Mouse (Mus musculus): Measurements from ENCODE around the gene Pcca. TPM values are rescaled to one million over a fixed set of nuclear protein-coding genes. Genes with fewer than 3 reads are reported as not detected.

The Pcca gene
- polyA plus RNA-seq, 1 experiment from 2014 or later: 28.4 TPM

GRCm38 (mm10) chr14:122649336-122649950 lies 115.3 kb downstream of the Pcca start:
- Histone ChIP-seq H3K27me3 (replicated peaks) (no peaks in the 10 kb centered on the region), H3K4me3 (no peak overlapping the region), H3K27ac (ENCODE audit: poor library complexity, severe bottlenecking) (no peak overlapping the region), H3K4me1 (replicated peaks) (no peaks in the 10 kb centered on the region; the same call in 1 of the 2 replicates), H3K4me2 (no peak overlapping the region), H3K9ac (no peak overlapping the region), H3K9me3 (replicated peaks) (no peaks in the 10 kb centered on the region), H3K36me3 (no peaks in the 10 kb centered on the region)
- no peak for ATAC-seq (ENCODE audit: insufficient number of reproducible peaks, low FRiP score)
- WGBS: 32% methylated on average over 3 of the region's 3 CpGs

GRCm38 (mm10) chr14:122651681-122652080 lies 117.6 kb downstream of the Pcca start:
- no peaks in the 10 kb centered on the region for H3K27me3 ChIP-seq (replicated peaks)
- 42% methylated on average over 2 of the region's 2 CpGs for WGBS
- no peak for ATAC-seq (ENCODE audit: insufficient number of reproducible peaks, low FRiP score)
- H3K9ac ChIP-seq: no peak overlapping the region
- no peak overlapping the region for H3K27ac ChIP-seq (ENCODE audit: poor library complexity, severe bottlenecking)
- H3K9me3 ChIP-seq (replicated peaks): no peaks in the 10 kb centered on the region
- H3K36me3 ChIP-seq: no peaks in the 10 kb centered on the region
- no peaks in the 10 kb centered on the region; the same call in 1 of the 2 replicates for H3K4me1 ChIP-seq (replicated peaks)
- H3K4me2 ChIP-seq: no peak overlapping the region
- H3K4me3 ChIP-seq: no peak overlapping the region

- Histone ChIP-seq H3K27me3 (replicated peaks) (no peaks in the 10 kb centered on the region), H3K4me3 (no peak overlapping the region), H3K4me1 (replicated peaks) (no peaks in the 10 kb centered on the region; the same call in 1 of the 2 replicates), H3K4me2 (no peak overlapping the region), H3K9me3 (replicated peaks) (no peaks in the 10 kb centered on the region), H3K36me3 (no peaks in the 10 kb centered on the region), H3K27ac (ENCODE audit: poor library complexity, severe bottlenecking) (no peak overlapping the region), H3K9ac (no peak overlapping the region)
- ATAC-seq (ENCODE audit: insufficient number of reproducible peaks, low FRiP score): no peak
- 84% methylated on average over 3 of the region's 3 CpGs for WGBS
Observed at GRCm38 (mm10) chr14:122675661-122676060, 141.5 kb downstream of the Pcca start.

GRCm38 (mm10) chr14:122683645-122684044 lies 149.5 kb downstream of the Pcca start:
- no peak overlapping the region for H3K9ac ChIP-seq
- H3K27me3 ChIP-seq (replicated peaks): no peaks in the 10 kb centered on the region
- H3K4me2 ChIP-seq: no peak overlapping the region
- H3K27ac ChIP-seq (ENCODE audit: poor library complexity, severe bottlenecking): no peak overlapping the region
- no peaks in the 10 kb centered on the region for H3K36me3 ChIP-seq
- no peak overlapping the region for H3K4me3 ChIP-seq
- no peaks in the 10 kb centered on the region for H3K9me3 ChIP-seq (replicated peaks)
- 82% methylated on average over 1 of the region's 1 CpGs for WGBS
- ATAC-seq (ENCODE audit: insufficient number of reproducible peaks, low FRiP score): no peak
- H3K4me1 ChIP-seq (replicated peaks): peaks cover 19% of the 10 kb centered on the region

- Histone ChIP-seq H3K27ac (ENCODE audit: poor library complexity, severe bottlenecking) (no peak overlapping the region), H3K36me3 (no peaks in the 10 kb centered on the region), H3K9me3 (replicated peaks) (no peaks in the 10 kb centered on the region), H3K4me1 (replicated peaks) (peaks cover 19% of the 10 kb centered on the region), H3K4me2 (no peak overlapping the region), H3K4me3 (no peak overlapping the region), H3K9ac (no peak overlapping the region), H3K27me3 (replicated peaks) (no peaks in the 10 kb centered on the region)
- 71% methylated on average over 4 of the region's 4 CpGs for WGBS
- no peak for ATAC-seq (ENCODE audit: insufficient number of reproducible peaks, low FRiP score)
Observed at GRCm38 (mm10) chr14:122684250-122684649, 150.1 kb downstream of the Pcca start.

GRCm38 (mm10) chr14:122684811-122685210 lies 150.7 kb downstream of the Pcca start:
- ATAC-seq (ENCODE audit: insufficient number of reproducible peaks, low FRiP score): no peak
- Histone ChIP-seq H3K27me3 (replicated peaks) (no peaks in the 10 kb centered on the region), H3K9ac (no peak overlapping the region), H3K27ac (ENCODE audit: poor library complexity, severe bottlenecking) (no peak overlapping the region), H3K4me3 (no peak overlapping the region), H3K4me1 (replicated peaks) (peaks cover 19% of the 10 kb centered on the region), H3K4me2 (no peak overlapping the region), H3K9me3 (replicated peaks) (no peaks in the 10 kb centered on the region), H3K36me3 (no peaks in the 10 kb centered on the region)
- WGBS: 29% methylated on average over 2 of the region's 2 CpGs

GRCm38 (mm10) chr14:122687398-122687797 lies 153.3 kb downstream of the Pcca start:
- Histone ChIP-seq H3K4me1 (replicated peaks) (peaks cover 19% of the 10 kb centered on the region), H3K36me3 (0 out of 2 replicates have a peak, but pooled peaks cover 4% of the 10 kb centered on the region), H3K4me3 (no peak overlapping the region), H3K9ac (no peak overlapping the region), H3K4me2 (no peak overlapping the region), H3K27ac (ENCODE audit: poor library complexity, severe bottlenecking) (no peak overlapping the region), H3K27me3 (replicated peaks) (no peaks in the 10 kb centered on the region), H3K9me3 (replicated peaks) (no peaks in the 10 kb centered on the region)
- 47% methylated on average over 7 of the region's 7 CpGs for WGBS
- no peak for ATAC-seq (ENCODE audit: insufficient number of reproducible peaks, low FRiP score)

GRCm38 (mm10) chr14:122688378-122688777 lies 154.3 kb downstream of the Pcca start:
- Histone ChIP-seq H3K9me3 (replicated peaks) (no peaks in the 10 kb centered on the region), H3K9ac (no peak overlapping the region), H3K4me1 (replicated peaks) (peaks cover 19% of the 10 kb centered on the region), H3K36me3 (0 out of 2 replicates have a peak, but pooled peaks cover 5% of the 10 kb centered on the region), H3K27ac (ENCODE audit: poor library complexity, severe bottlenecking) (no peak overlapping the region), H3K4me3 (no peak overlapping the region), H3K4me2 (no peak overlapping the region), H3K27me3 (replicated peaks) (no peaks in the 10 kb centered on the region)
- ATAC-seq (ENCODE audit: insufficient number of reproducible peaks, low FRiP score): no peak
- WGBS: 76% methylated on average over 4 of the region's 4 CpGs

- ATAC-seq (ENCODE audit: insufficient number of reproducible peaks, low FRiP score): no peak
- WGBS: 71% methylated on average over 17 of the region's 17 CpGs
- Histone ChIP-seq H3K4me2 (no peak overlapping the region), H3K27ac (ENCODE audit: poor library complexity, severe bottlenecking) (no peak overlapping the region), H3K4me3 (no peak overlapping the region), H3K9ac (no peak overlapping the region), H3K27me3 (replicated peaks) (no peaks in the 10 kb centered on the region), H3K9me3 (replicated peaks) (no peaks in the 10 kb centered on the region), H3K36me3 (0 out of 2 replicates have a peak, but pooled peaks cover 5% of the 10 kb centered on the region), H3K4me1 (replicated peaks) (peaks cover 16% of the 10 kb centered on the region)
Observed at GRCm38 (mm10) chr14:122689136-122689815, 155.2 kb downstream of the Pcca start.

GRCm38 (mm10) chr14:122691555-122691954 lies 157.4 kb downstream of the Pcca start:
- Histone ChIP-seq H3K9ac (no peak overlapping the region), H3K27ac (ENCODE audit: poor library complexity, severe bottlenecking) (no peak overlapping the region), H3K4me3 (no peak overlapping the region), H3K27me3 (replicated peaks) (no peaks in the 10 kb centered on the region), H3K9me3 (replicated peaks) (no peaks in the 10 kb centered on the region), H3K36me3 (0 out of 2 replicates have a peak, but pooled peaks cover 5% of the 10 kb centered on the region), H3K4me2 (no peak overlapping the region), H3K4me1 (replicated peaks) (peaks cover 9% of the 10 kb centered on the region)
- whole genome bisulfite sequencing: 90% methylated on average over 1 of the region's 1 CpGs
- no peak for ATAC-seq (ENCODE audit: insufficient number of reproducible peaks, low FRiP score)

- H3K9ac ChIP-seq: no peak overlapping the region
- no peaks in the 10 kb centered on the region for H3K4me1 ChIP-seq (replicated peaks)
- H3K4me3 ChIP-seq: no peak overlapping the region
- peaks cover 3% of the 10 kb centered on the region; the same call in 1 of the 2 replicates for H3K36me3 ChIP-seq
- H3K4me2 ChIP-seq: no peak overlapping the region
- WGBS: 68% methylated on average over 1 of the region's 1 CpGs
- ATAC-seq (ENCODE audit: insufficient number of reproducible peaks, low FRiP score): no peak
- no peaks in the 10 kb centered on the region for H3K9me3 ChIP-seq (replicated peaks)
- no peaks in the 10 kb centered on the region for H3K27me3 ChIP-seq (replicated peaks)
- H3K27ac ChIP-seq (ENCODE audit: poor library complexity, severe bottlenecking): no peak overlapping the region
Observed at GRCm38 (mm10) chr14:122700333-122700732, 166.2 kb downstream of the Pcca start.

Data from heart, embryonic 12.5 days (tissue).